Mouse (Mus musculus) spleen, adult 2 months (tissue): ENCODE measurements around the gene Map3k4. TPM values are rescaled to one million over a fixed set of nuclear protein-coding genes. Genes with fewer than 3 reads are reported as not detected.
A peak's percentile ranks its signal among the peaks of the same experiment; 100 is the strongest.

Experiments used
- DNase-seq, 2 experiments: peaks; one replicate each; pipeline versions ENCODE4 v3.0.0 to v3.0.0-alpha.2; 2012 to 2021; ENCODE audit warnings: low spot score in 2 of 2, low read depth in 1 of 2
- H3K27ac ChIP-seq: fragments of 200-500 bp; 2 replicates; pipeline ENCODE4 v1.5.1; 2012; ENCODE audit warnings: low read length, inconsistent platforms; ENCODE audit not compliant: insufficient read depth
- H3K27me3 ChIP-seq: fragments of 200-500 bp; 2 replicates; pipeline ENCODE4 v1.6.1; 2012; ENCODE audit warnings: mild to moderate bottlenecking, moderate library complexity, low read length, inconsistent platforms; ENCODE audit not compliant: control insufficient read depth, insufficient read depth
- H3K36me3 ChIP-seq: fragments of 200-500 bp; 2 replicates; pipeline ENCODE4 v1.6.1; 2012; ENCODE audit warnings: mild to moderate bottlenecking, low read length, inconsistent platforms; ENCODE audit not compliant: control insufficient read depth, insufficient read depth
- H3K4me1 ChIP-seq: fragments of 200-500 bp; 2 replicates; pipeline ENCODE4 v1.6.1; 2011; ENCODE audit warnings: inconsistent platforms; ENCODE audit not compliant: control insufficient read depth, insufficient read depth, insufficient read length
- H3K4me3 ChIP-seq: fragments of 200-500 bp; 2 replicates; pipeline ENCODE4 v1.5.1; 2011; ENCODE audit warnings: mild to moderate bottlenecking, inconsistent platforms; ENCODE audit not compliant: insufficient read depth, insufficient read length; ENCODE audit errors: extremely low read depth
- CTCF ChIP-seq: fragments of 200-500 bp; IDR thresholded peaks from 2 replicates; pipeline ENCODE4 v1.5.1; 2011; ENCODE audit warnings: mild to moderate bottlenecking, inconsistent platforms; ENCODE audit not compliant: insufficient read depth, insufficient read length, insufficient replicate concordance; ENCODE audit errors: extremely low read depth
- POLR2A ChIP-seq: fragments of 200-500 bp; IDR thresholded peaks from 2 replicates; pipeline ENCODE4 v1.6.1; 2011; ENCODE audit warnings: low read depth, low read length, inconsistent platforms
- WGBS: fragments of 180-500 bp; shearing (Covaris S2); methylation state at CpG from one replicate; pipeline ENCODE4 v1.1.7; 2018; 5-methylcytosine and 5-hydroxymethylcytosine counted together
- polyA plus RNA-seq: library from polyadenylated mRNA; depleted of rRNA; stranded (reverse); fragments of >200 nt; gene quantifications from 2 replicates; pipeline ENCODE4 v1.2.3, GENCODE M21; 2012; rRNA removed

Map3k4 gene
- 18.4 and 35.1 TPM in 2 replicates for polyA plus RNA-seq

- no peaks in the 10 kb centered on the region for H3K36me3 ChIP-seq
- peak within 1 kb of the TSS; percentile 92 for H3K4me3 ChIP-seq
- peaks cover 5% of the 10 kb centered on the region; the same call in 1 of the 2 replicates for H3K4me1 ChIP-seq
- H3K27me3 ChIP-seq = no peaks in the 10 kb centered on the region
- H3K27ac ChIP-seq = peak within 1 kb of the TSS; percentile 54
- WGBS = 1% methylated on average over 39 of the region's 39 CpGs
- DNase-seq = peak; percentile 51 to 87
- TF ChIP-seq CTCF = no peak
- peak; percentile 48; the same call in 1 of the 2 replicates for TF ChIP-seq POLR2A
These were observed at the start of gene Map3k4 for GRCm38 (mm10) chr17:12318663-12319201. Gene Map3k4, minus strand, starts transcription at chr17:12318796.

- Histone ChIP-seq H3K4me1 (no peaks in the 10 kb centered on the region), H3K36me3 (no peaks in the 10 kb centered on the region), H3K27ac (no peak overlapping the region), H3K4me3 (no peak overlapping the region), H3K27me3 (no peaks in the 10 kb centered on the region)
- DNase-seq = peak in 1 of 2 experiments; percentile 47
- TF ChIP-seq CTCF = peak; percentile 39; the same call in 1 of the 2 replicates
- no peak for TF ChIP-seq POLR2A
- 32% methylated on average over 5 of the region's 5 CpGs for WGBS
These were observed 48.9 kb upstream of the Map3k4 start for GRCm38 (mm10) chr17:12367373-12367930.

- 40% methylated on average over 8 of the region's 8 CpGs for WGBS
- H3K36me3 ChIP-seq = no peaks in the 10 kb centered on the region
These were observed 45.8 kb upstream of the Map3k4 start for GRCm38 (mm10) chr17:12364426-12364735.

GRCm38 (mm10) chr17:12363601-12364425, 45.2 kb upstream of the Map3k4 start:
- Histone ChIP-seq H3K4me1 (no peaks in the 10 kb centered on the region), H3K36me3 (no peaks in the 10 kb centered on the region), H3K27me3 (no peaks in the 10 kb centered on the region), H3K27ac (no peak overlapping the region), H3K4me3 (no peak overlapping the region)
- no peak for DNase-seq
- 54% methylated on average over 11 of the region's 11 CpGs for WGBS
- TF ChIP-seq CTCF (no peak), POLR2A (no peak)

More at GRCm38 (mm10) chr17:12364426-12364735, 45.8 kb upstream of the Map3k4 start:
- H3K4me1 ChIP-seq = no peaks in the 10 kb centered on the region
- DNase-seq = no peak
- TF ChIP-seq CTCF = no peak
- no peak for TF ChIP-seq POLR2A
- no peaks in the 10 kb centered on the region for H3K27me3 ChIP-seq
- H3K27ac ChIP-seq = no peak overlapping the region
- H3K4me3 ChIP-seq = no peak overlapping the region

- Histone ChIP-seq H3K36me3 (no peaks in the 10 kb centered on the region), H3K27me3 (no peaks in the 10 kb centered on the region), H3K4me1 (no peaks in the 10 kb centered on the region), H3K4me3 (no peak overlapping the region), H3K27ac (no peak overlapping the region)
- 85% methylated on average over 15 of the region's 15 CpGs for WGBS
- DNase-seq = no peak
- no peak for TF ChIP-seq CTCF
These were observed 41.3 kb upstream of the Map3k4 start for GRCm38 (mm10) chr17:12359876-12360275.

GRCm38 (mm10) chr17:12352781-12353180, 34.2 kb upstream of the Map3k4 start:
- Histone ChIP-seq H3K4me1 (no peaks in the 10 kb centered on the region), H3K27ac (no peak overlapping the region), H3K4me3 (no peak overlapping the region), H3K36me3 (no peaks in the 10 kb centered on the region), H3K27me3 (no peaks in the 10 kb centered on the region)
- WGBS = 41% methylated on average over 1 of the region's 1 CpGs
- no peak for DNase-seq
- TF ChIP-seq POLR2A (no peak), CTCF (no peak)
